Mouse (Mus musculus) cerebellum, adult 2 months (tissue): ENCODE results near the gene Vmn2r5. TPM values are rescaled to one million over a fixed set of nuclear protein-coding genes. Genes with fewer than 3 reads are reported as not detected.
"Not testable (repeated sequence)": the region's sequence is repeated elsewhere in the genome, so short reads cannot be mapped to it uniquely, and the experiment has no call there.

Experiments used
- DNase-seq, 2 experiments: peaks; one replicate each; pipeline ENCODE4 v3.0.0; 2021
- H3K27ac ChIP-seq: fragments of 200-500 bp; 2 replicates; pipeline ENCODE4 v1.5.1; 2012; ENCODE audit warnings: low read length, control low read depth, inconsistent platforms; ENCODE audit not compliant: insufficient read depth
- H3K27me3 ChIP-seq: fragments of 200-500 bp; 2 replicates; pipeline ENCODE4 v1.6.1; 2012; ENCODE audit warnings: inconsistent platforms, mild to moderate bottlenecking, low read length, moderate library complexity; ENCODE audit not compliant: control insufficient read depth, insufficient read depth
- H3K4me1 ChIP-seq: fragments of 200-500 bp; 2 replicates; pipeline ENCODE4 v1.6.1; 2011; ENCODE audit warnings: low read length; ENCODE audit not compliant: control insufficient read depth, insufficient read depth
- H3K4me3 ChIP-seq: fragments of 200-500 bp; replicated peaks from 2 replicates; pipeline ENCODE3; 2011; ENCODE audit warnings: mild to moderate bottlenecking, low read depth, low read length, control low read depth; ENCODE audit not compliant: insufficient read depth
- WGBS: fragments of 180-500 bp; shearing (Covaris S2); methylation state at CpG from one replicate; pipeline ENCODE4 v1.1.7; 2018; 5-methylcytosine and 5-hydroxymethylcytosine counted together
- polyA plus RNA-seq: library from polyadenylated mRNA; depleted of rRNA; stranded (reverse); fragments of >200 nt; gene quantifications from 2 replicates; pipeline ENCODE4 v1.2.3, GENCODE M21; 2012; rRNA removed

The Vmn2r5 gene
- 0.02 and 0.03 TPM in 2 replicates for polyA plus RNA-seq

DNA sequence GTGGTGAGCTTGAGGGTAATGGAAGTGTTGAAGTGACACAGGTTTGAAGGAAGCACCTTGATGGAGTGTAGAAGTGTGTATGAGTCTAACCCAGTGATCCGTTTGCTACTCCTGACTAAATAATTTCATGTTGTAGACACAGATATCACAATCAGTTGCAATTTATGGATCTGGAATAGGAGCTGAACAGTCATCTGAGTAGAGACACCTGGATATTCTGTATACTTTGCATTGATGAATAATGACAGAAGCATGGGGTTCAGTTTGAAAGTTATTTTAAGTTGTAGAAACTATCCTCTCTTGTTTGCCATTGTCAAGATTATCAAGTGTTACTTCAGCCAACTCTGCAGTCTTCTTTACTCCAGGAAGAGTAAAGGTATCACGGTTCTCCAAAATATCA, at the start of gene Vmn2r5:
Gene Vmn2r5 (minus strand): TSS at position 101 of the 400 bp plus-strand sequence.
- H3K4me3 ChIP-seq, DNase-seq, H3K27ac ChIP-seq, H3K27me3 ChIP-seq, H3K4me1 ChIP-seq: not testable (repeated sequence)
- WGBS, result 100% methylated on average over 1 of the region's 2 CpGs

GRCm38 (mm10) chr3:64523585-64523984, 13.9 kb upstream of the Vmn2r5 start:
- H3K4me3 ChIP-seq, H3K4me1 ChIP-seq, H3K27me3 ChIP-seq, H3K27ac ChIP-seq, DNase-seq: not testable (repeated sequence)
- 80% methylated on average over 1 of the region's 1 CpGs for WGBS

Other genes with a start within 250 kb of the Vmn2r5 start
- gene Vmn2r3, start 220.1 kb downstream of the Vmn2r5 start, polyA plus RNA-seq, result not detected in 2 replicates
- not detected in 2 replicates for gene Vmn2r4, start 94.5 kb downstream of the Vmn2r5 start, polyA plus RNA-seq
- gene Vmn2r6, start 56.0 kb upstream of the Vmn2r5 start, polyA plus RNA-seq, result not detected in 2 replicates